Mouse (Mus musculus) neural tube, embryonic 13.5 days (tissue): ENCODE data around the gene Scamp1. TPM values are rescaled to one million over a fixed set of nuclear protein-coding genes. Genes with fewer than 3 reads are reported as not detected.

Experiments used
- ATAC-seq: fragments of 200-750 bp; cut with Nextera tagmentation; 2 replicates; pipeline ENCODE4 v1.8.0; 2017; ENCODE audit warnings: low read depth, mild to moderate bottlenecking, moderate TSS enrichment, moderate library complexity
- H3K27ac ChIP-seq: fragments of 300-500 bp; sonication (generic); replicated peaks from 2 replicates; pipeline ENCODE4 v1.5.1; 2015; ENCODE audit warnings: moderate library complexity, mild to moderate bottlenecking, inconsistent platforms
- H3K27me3 ChIP-seq: fragments of 300-500 bp; sonication (generic); 2 replicates; pipeline ENCODE4 v1.6.1; 2015; ENCODE audit warnings: mild to moderate bottlenecking, inconsistent platforms
- H3K36me3 ChIP-seq: fragments of 300-500 bp; sonication (generic); 2 replicates; pipeline ENCODE4 v1.6.1; 2015; ENCODE audit warnings: mild to moderate bottlenecking, inconsistent platforms
- H3K4me1 ChIP-seq: fragments of 300-500 bp; sonication (generic); replicated peaks from 2 replicates; pipeline ENCODE4 v1.6.1; 2015; ENCODE audit warnings: inconsistent platforms
- H3K4me2 ChIP-seq: fragments of 300-500 bp; sonication (generic); 2 replicates; pipeline ENCODE4 v1.6.1; 2015; ENCODE audit warnings: inconsistent platforms, mild to moderate bottlenecking, moderate library complexity
- H3K4me3 ChIP-seq: fragments of 300-500 bp; sonication (generic); 2 replicates; pipeline ENCODE4 v1.5.1; 2015; ENCODE audit warnings: mild to moderate bottlenecking, inconsistent platforms
- H3K9ac ChIP-seq: fragments of 300-500 bp; sonication (generic); 2 replicates; pipeline ENCODE4 v1.6.1; 2015; ENCODE audit warnings: moderate library complexity, mild to moderate bottlenecking, inconsistent platforms
- H3K9me3 ChIP-seq: fragments of 300-500 bp; sonication (generic); 2 replicates; pipeline ENCODE4 v1.6.1; 2016; ENCODE audit warnings: inconsistent platforms
- WGBS: fragments of 180-500 bp; shearing (Covaris S2); methylation state at CpG from one replicate; pipeline ENCODE4 v1.1.7; 2015; 5-methylcytosine and 5-hydroxymethylcytosine counted together
- polyA plus RNA-seq: library from polyadenylated mRNA; unstranded; fragments of >200 nt; fragmentation: Nextera tagmentation; extraction: Ambion mirVana; gene quantifications from 2 replicates; pipeline ENCODE4 v1.2.1, GENCODE M21; 2015

The Scamp1 gene
- polyA plus RNA-seq, 1 experiment from 2014 or later, result 111 TPM

GRCm38 (mm10) chr13:94211236-94212119 is 74.2 kb downstream of the Scamp1 start:
- no peak overlapping the region for H3K4me2 ChIP-seq
- no peak overlapping the region for H3K9ac ChIP-seq
- H3K4me3 ChIP-seq, result no peak overlapping the region
- H3K27ac ChIP-seq, result no peak overlapping the region
- 38% methylated on average over 6 of the region's 6 CpGs for WGBS
- peak; percentile 82 for ATAC-seq
- no peaks in the 10 kb centered on the region for H3K27me3 ChIP-seq
- no peaks in the 10 kb centered on the region for H3K9me3 ChIP-seq
- peaks cover 37% of the 10 kb centered on the region for H3K36me3 ChIP-seq
- H3K4me1 ChIP-seq, result peaks cover 11% of the 10 kb centered on the region

GRCm38 (mm10) chr13:94208892-94209291 is 76.8 kb downstream of the Scamp1 start:
- Histone ChIP-seq H3K9me3 (no peaks in the 10 kb centered on the region), H3K27me3 (no peaks in the 10 kb centered on the region), H3K27ac (no peak overlapping the region), H3K4me1 (peaks cover 11% of the 10 kb centered on the region), H3K4me3 (no peak overlapping the region), H3K4me2 (no peak overlapping the region), H3K36me3 (peaks cover 42% of the 10 kb centered on the region), H3K9ac (no peak overlapping the region)
- ATAC-seq, result no peak

GRCm38 (mm10) chr13:94207973-94208372 is 77.7 kb downstream of the Scamp1 start:
- H3K4me3 ChIP-seq, result no peak overlapping the region
- H3K27me3 ChIP-seq, result no peaks in the 10 kb centered on the region

GRCm38 (mm10) chr13:94205234-94205633 is 80.4 kb downstream of the Scamp1 start:
- Histone ChIP-seq H3K4me1 (no peaks in the 10 kb centered on the region), H3K9ac (no peak overlapping the region), H3K4me2 (no peak overlapping the region), H3K4me3 (no peak overlapping the region), H3K36me3 (peaks cover 43% of the 10 kb centered on the region), H3K27ac (no peak overlapping the region), H3K9me3 (no peaks in the 10 kb centered on the region), H3K27me3 (no peaks in the 10 kb centered on the region)
- ATAC-seq, result peak; percentile 88
- 17% methylated on average over 6 of the region's 6 CpGs for WGBS

More at GRCm38 (mm10) chr13:94207973-94208372, 77.7 kb downstream of the Scamp1 start:
- H3K4me1 ChIP-seq, result peaks cover 11% of the 10 kb centered on the region
- peaks cover 48% of the 10 kb centered on the region for H3K36me3 ChIP-seq
- H3K27ac ChIP-seq, result no peak overlapping the region
- H3K9me3 ChIP-seq, result no peaks in the 10 kb centered on the region
- H3K9ac ChIP-seq, result no peak overlapping the region
- 96% methylated on average over 16 of the region's 16 CpGs for WGBS
- ATAC-seq, result no peak
- no peak overlapping the region for H3K4me2 ChIP-seq

- no peak for ATAC-seq
- WGBS, result 64% methylated on average over 8 of the region's 8 CpGs
- Histone ChIP-seq H3K27me3 (no peaks in the 10 kb centered on the region), H3K9ac (0 out of 2 replicates have a peak overlapping the region, but pooled peaks have one; percentile 4), H3K4me3 (no peak overlapping the region), H3K36me3 (peaks cover 22% of the 10 kb centered on the region; the same call in 1 of the 2 replicates), H3K4me2 (no peak overlapping the region), H3K27ac (no peak overlapping the region), H3K4me1 (no peaks in the 10 kb centered on the region), H3K9me3 (no peaks in the 10 kb centered on the region)
Measured at GRCm38 (mm10) chr13:94199829-94200228, 85.8 kb downstream of the Scamp1 start.

- no peak overlapping the region for H3K4me3 ChIP-seq
- no peaks in the 10 kb centered on the region for H3K9me3 ChIP-seq
- H3K4me1 ChIP-seq, result no peaks in the 10 kb centered on the region
- H3K9ac ChIP-seq, result no peak overlapping the region
- 89% methylated on average over 6 of the region's 6 CpGs for WGBS
- H3K27ac ChIP-seq, result no peak overlapping the region
- no peak overlapping the region for H3K4me2 ChIP-seq
- ATAC-seq, result no peak
- H3K27me3 ChIP-seq, result no peaks in the 10 kb centered on the region
- H3K36me3 ChIP-seq, result peaks cover 15% of the 10 kb centered on the region; the same call in 1 of the 2 replicates
Measured at GRCm38 (mm10) chr13:94198616-94199015, 87.0 kb downstream of the Scamp1 start.

- ATAC-seq, result no peak
- no peaks in the 10 kb centered on the region for H3K9me3 ChIP-seq
- peaks cover 8% of the 10 kb centered on the region for H3K4me1 ChIP-seq
- 94% methylated on average over 4 of the region's 4 CpGs for WGBS
- no peak overlapping the region for H3K9ac ChIP-seq
- no peaks in the 10 kb centered on the region for H3K27me3 ChIP-seq
- H3K36me3 ChIP-seq, result peaks cover 16% of the 10 kb centered on the region; the same call in 1 of the 2 replicates
- no peak overlapping the region for H3K27ac ChIP-seq
- H3K4me2 ChIP-seq, result no peak overlapping the region
- no peak overlapping the region for H3K4me3 ChIP-seq
Measured at GRCm38 (mm10) chr13:94193227-94193626, 92.4 kb downstream of the Scamp1 start.

GRCm38 (mm10) chr13:94190386-94190785 is 95.3 kb downstream of the Scamp1 start:
- no peaks in the 10 kb centered on the region for H3K9me3 ChIP-seq
- no peak overlapping the region for H3K4me2 ChIP-seq
- no peak overlapping the region for H3K9ac ChIP-seq
- peaks cover 11% of the 10 kb centered on the region for H3K4me1 ChIP-seq
- H3K27me3 ChIP-seq, result no peaks in the 10 kb centered on the region
- H3K36me3 ChIP-seq, result 0 out of 2 replicates have a peak, but pooled peaks cover 4% of the 10 kb centered on the region
- no peak overlapping the region for H3K4me3 ChIP-seq
- WGBS, result 87% methylated on average over 1 of the region's 1 CpGs
- no peak for ATAC-seq
- no peak overlapping the region for H3K27ac ChIP-seq

GRCm38 (mm10) chr13:94188200-94189086 is 97.2 kb downstream of the Scamp1 start:
- Histone ChIP-seq H3K9me3 (no peaks in the 10 kb centered on the region), H3K27ac (no peak overlapping the region), H3K4me3 (no peak overlapping the region), H3K9ac (no peak overlapping the region), H3K4me1 (peaks cover 11% of the 10 kb centered on the region), H3K27me3 (no peaks in the 10 kb centered on the region), H3K4me2 (no peak overlapping the region), H3K36me3 (0 out of 2 replicates have a peak, but pooled peaks cover 4% of the 10 kb centered on the region)
- WGBS, result 34% methylated on average over 10 of the region's 10 CpGs
- ATAC-seq, result no peak

GRCm38 (mm10) chr13:94185631-94186030 is 100.0 kb downstream of the Scamp1 start:
- Histone ChIP-seq H3K9ac (no peak overlapping the region), H3K4me2 (no peak overlapping the region), H3K4me1 (peaks cover 11% of the 10 kb centered on the region), H3K4me3 (no peak overlapping the region), H3K9me3 (no peaks in the 10 kb centered on the region), H3K27me3 (no peaks in the 10 kb centered on the region), H3K27ac (no peak overlapping the region), H3K36me3 (no peaks in the 10 kb centered on the region)
- no peak for ATAC-seq
- 93% methylated on average over 5 of the region's 6 CpGs for WGBS

GRCm38 (mm10) chr13:94184726-94185456 is 100.8 kb downstream of the Scamp1 start:
- Histone ChIP-seq H3K4me2 (no peak overlapping the region), H3K4me3 (no peak overlapping the region), H3K27ac (no peak overlapping the region), H3K9me3 (no peaks in the 10 kb centered on the region), H3K4me1 (peaks cover 11% of the 10 kb centered on the region), H3K27me3 (no peaks in the 10 kb centered on the region), H3K9ac (no peak overlapping the region), H3K36me3 (no peaks in the 10 kb centered on the region)
- no peak for ATAC-seq
- WGBS, result 95% methylated on average over 10 of the region's 10 CpGs
